ENCODE assay signal across 25 mouse cellular contexts in genomic region chr6:12067956-12068355, GRCm38 (mm10).
DNase-seq lines count a peak whose midpoint lies in the region; ATAC-seq and TF ChIP-seq lines count a peak whose summit lies in the region.
"Had no signal": no experiment of that assay in that cellular context is flagged by ENCODE, and none has a peak within 500 bp of the region (broad histone marks: within the 10 kb centered on the region; RNA-seq: fewer than 3 reads in every experiment).

No protein-coding gene starts in this region.

- H3K79me2 ChIP-seq in liver, adult 2 months (ENCODE audit: control insufficient read depth, insufficient read depth, low read length), result no peaks in the 10 kb centered on the region; the same call in 1 of the 2 replicates

- H3K4me2 ChIP-seq in forebrain, embryonic 15.5 days (replicated peaks), result no peak overlapping the region
- H3K4me2 ChIP-seq in forebrain, embryonic 12.5 days, result no peak overlapping the region
- H3K4me2 ChIP-seq in liver, postnatal 0 days (ENCODE audit: low read depth, low read length), result no peak overlapping the region
- H3K4me2 ChIP-seq: embryonic facial prominence, embryonic 13.5 days; heart, embryonic 11.5 days; hindbrain, embryonic 13.5 days had no signal

- peak; percentile 20 to 21 for DNase-seq in cerebellum, postnatal 10 days
- DNase-seq in cerebellum, postnatal 25 days, result no peak
- peak; percentile 15 for DNase-seq in liver, adult 2 months (ENCODE audit: extremely low read depth, low read depth, low spot score)
- no peak for DNase-seq in liver, postnatal 0 days
- peak; percentile 68 for DNase-seq in brain, embryonic 14.5 days (ENCODE audit: low read depth)
- DNase-seq: adrenal gland, adult 8-10 months; adrenal gland, postnatal 25 days; cerebellum, adult 18-20 months; cerebellum, adult 9-10 months; cerebellum, postnatal 36 days; embryo, embryonic 11 days; gastrocnemius, adult 2 months; gastrocnemius, postnatal 14 days; heart, adult 11 months had no signal

- TF ChIP-seq EP300 in liver, postnatal 0 days (IDR thresholded peaks at IDR 0.05; ENCODE audit: low read depth), result no peak

- H3K9me3 ChIP-seq in forebrain, embryonic 15.5 days, result no peaks in the 10 kb centered on the region
- no peaks in the 10 kb centered on the region for H3K9me3 ChIP-seq in forebrain, embryonic 12.5 days
- no peaks in the 10 kb centered on the region for H3K9me3 ChIP-seq in liver, postnatal 0 days (ENCODE audit: low read length)
- H3K9me3 ChIP-seq: embryonic facial prominence, embryonic 10.5 days; embryonic facial prominence, embryonic 13.5 days; hindbrain, embryonic 13.5 days had no signal

- no peak for ATAC-seq in forebrain, embryonic 15.5 days (replicated peaks)
- no peak for ATAC-seq in forebrain, embryonic 12.5 days (ENCODE audit: low FRiP score)
- ATAC-seq in liver, postnatal 0 days, result no peak
- ATAC-seq: activated CD4-positive, CD25-positive, alpha-beta regulatory T cell, adult 4 months; hindbrain, postnatal 0 days; inflammation-experienced regulatory T-cells, adult 6 months; intestine, embryonic 16.5 days had no signal

- no peaks in the 10 kb centered on the region for H3K27me3 ChIP-seq in forebrain, embryonic 15.5 days
- H3K27me3 ChIP-seq in forebrain, embryonic 12.5 days, result no peaks in the 10 kb centered on the region
- H3K27me3 ChIP-seq in liver, adult 2 months (ENCODE audit: control insufficient read depth, insufficient read depth, low read length), result no peaks in the 10 kb centered on the region
- H3K27me3 ChIP-seq in liver, postnatal 0 days (ENCODE audit: insufficient read depth, low read length), result no peaks in the 10 kb centered on the region
- H3K27me3 ChIP-seq: embryonic facial prominence, embryonic 13.5 days; hindbrain, embryonic 13.5 days had no signal

- TF ChIP-seq CTCF in liver, adult 2 months (IDR thresholded peaks at IDR 0.05; ENCODE audit: low read depth, low read length), result no peak
- no peak for TF ChIP-seq CTCF in liver, postnatal 0 days (IDR thresholded peaks at IDR 0.05; ENCODE audit: low read depth)
- no peak for TF ChIP-seq CTCF in brain, embryonic 14.5 days (IDR thresholded peaks at IDR 0.05; ENCODE audit: borderline replicate concordance, extremely low read depth, insufficient read depth, insufficient read length)

- 58% methylated on average over 4 of the region's 4 CpGs for WGBS in forebrain, embryonic 15.5 days
- WGBS in forebrain, embryonic 12.5 days, result 81% methylated on average over 4 of the region's 4 CpGs
- WGBS in liver, adult 2 months, result 75% methylated on average over 4 of the region's 4 CpGs
- 88% methylated on average over 4 of the region's 4 CpGs for WGBS in liver, postnatal 0 days (ENCODE audit: insufficient replicate concordance)

- TF ChIP-seq POLR2A in liver, adult 2 months (IDR thresholded peaks at IDR 0.05; ENCODE audit: extremely low read depth, insufficient read depth, low read length), result no peak
- TF ChIP-seq POLR2A in brain, embryonic 14.5 days (IDR thresholded peaks at IDR 0.05; ENCODE audit: borderline replicate concordance, extremely low read depth, insufficient read depth, insufficient read length, poor library complexity, severe bottlenecking), result no peak

- 0 out of 2 replicates have a peak, but pooled peaks cover 2% of the 10 kb centered on the region for H3K36me3 ChIP-seq in forebrain, embryonic 15.5 days
- peaks cover 3% of the 10 kb centered on the region; the same call in 1 of the 2 replicates for H3K36me3 ChIP-seq in forebrain, embryonic 12.5 days (replicated peaks)
- H3K36me3 ChIP-seq in liver, adult 2 months (ENCODE audit: control insufficient read depth, insufficient read depth, low read length), result peaks cover 3% of the 10 kb centered on the region
- H3K36me3 ChIP-seq in liver, postnatal 0 days (replicated peaks; ENCODE audit: insufficient read depth, low read length), result no peaks in the 10 kb centered on the region; the same call in 1 of the 2 replicates

- H3K9ac ChIP-seq in forebrain, embryonic 15.5 days (replicated peaks), result no peak overlapping the region
- no peak overlapping the region for H3K9ac ChIP-seq in forebrain, embryonic 12.5 days
- H3K9ac ChIP-seq in liver, adult 2 months (ENCODE audit: low read depth, low read length), result no peak overlapping the region
- H3K9ac ChIP-seq in liver, postnatal 0 days (replicated peaks), result no peak overlapping the region
- H3K9ac ChIP-seq: embryonic facial prominence, embryonic 13.5 days; hindbrain, embryonic 13.5 days had no signal

- H3K4me1 ChIP-seq in forebrain, embryonic 15.5 days, result no peaks in the 10 kb centered on the region
- no peaks in the 10 kb centered on the region for H3K4me1 ChIP-seq in forebrain, embryonic 12.5 days
- no peaks in the 10 kb centered on the region for H3K4me1 ChIP-seq in liver, adult 2 months (ENCODE audit: control insufficient read depth, insufficient read depth, low read length)
- no peaks in the 10 kb centered on the region for H3K4me1 ChIP-seq in liver, postnatal 0 days (ENCODE audit: insufficient read depth)
- H3K4me1 ChIP-seq: embryonic facial prominence, embryonic 10.5 days; embryonic facial prominence, embryonic 13.5 days; hindbrain, embryonic 13.5 days had no signal

- no peak overlapping the region for H3K4me3 ChIP-seq in forebrain, embryonic 15.5 days
- H3K4me3 ChIP-seq in forebrain, embryonic 12.5 days (replicated peaks), result no peak overlapping the region
- H3K4me3 ChIP-seq in liver, adult 2 months (ENCODE audit: insufficient read depth, low read depth, low read length), result no peak overlapping the region
- no peak overlapping the region for H3K4me3 ChIP-seq in liver, postnatal 0 days (ENCODE audit: low read depth, low read length)
- H3K4me3 ChIP-seq: embryonic facial prominence, embryonic 10.5 days; embryonic facial prominence, embryonic 13.5 days; erythroblast, embryonic 14.5 days; gastrocnemius, adult 2 months; hindbrain, embryonic 13.5 days had no signal

- 0 out of 2 replicates have a peak overlapping the region, but pooled peaks have one; percentile 19 for H3K27ac ChIP-seq in forebrain, embryonic 15.5 days (replicated peaks)
- H3K27ac ChIP-seq in forebrain, embryonic 12.5 days, result no peak overlapping the region
- no peak overlapping the region for H3K27ac ChIP-seq in liver, adult 2 months (replicated peaks; ENCODE audit: insufficient read depth, low read depth, low read length)
- H3K27ac ChIP-seq in liver, postnatal 0 days (ENCODE audit: low read depth), result no peak overlapping the region
- H3K27ac ChIP-seq: embryonic facial prominence, embryonic 10.5 days; embryonic facial prominence, embryonic 13.5 days; gastrocnemius, adult 2 months; hindbrain, embryonic 13.5 days; hindbrain, postnatal 0 days had no signal

Comparison
In these comparisons a context has a peak if more than half of its experiments do, and no peak if none do; other contexts are left out.
1. DNase-seq: peak in cerebellum, postnatal 10 days (2 of 2), liver, adult 2 months (single experiment) and brain, embryonic 14.5 days (single experiment); none in cerebellum, postnatal 25 days (0 of 2) and liver, postnatal 0 days (single experiment).